Mouse (Mus musculus) forebrain, embryonic 10.5 days (tissue): Measurements from ENCODE around the gene Ooep. TPM values are rescaled to one million over a fixed set of nuclear protein-coding genes. Genes with fewer than 3 reads are reported as not detected.
"Not testable (repeated sequence)": the region's sequence is repeated elsewhere in the genome, so short reads cannot be mapped to it uniquely, and the experiment has no call there.

Source experiments
- DNase-seq: peaks from one replicate; pipeline ENCODE4 v3.0.0-alpha.2; 2017; ENCODE audit warnings: low spot score; ENCODE audit errors: extremely low spot score
- H3K27ac ChIP-seq: fragments of 300-500 bp; sonication (generic); 2 replicates; pipeline ENCODE4 v1.5.1; 2016; ENCODE audit warnings: mild to moderate bottlenecking
- H3K27me3 ChIP-seq: fragments of 300-500 bp; sonication (generic); 2 replicates; pipeline ENCODE4 v1.6.1; 2016; ENCODE audit warnings: mild to moderate bottlenecking; ENCODE audit not compliant: poor library complexity, severe bottlenecking
- H3K36me3 ChIP-seq: fragments of 300-500 bp; sonication (generic); replicated peaks from 2 replicates; pipeline ENCODE4 v1.6.1; 2016; ENCODE audit warnings: mild to moderate bottlenecking, moderate library complexity
- H3K4me1 ChIP-seq: fragments of 300-500 bp; sonication (generic); 2 replicates; pipeline ENCODE4 v1.6.1; 2016
- H3K4me3 ChIP-seq: fragments of 300-500 bp; sonication (generic); 2 replicates; pipeline ENCODE4 v1.5.1; 2016; ENCODE audit warnings: mild to moderate bottlenecking, moderate library complexity
- H3K9me3 ChIP-seq: fragments of 300-500 bp; sonication (generic); 2 replicates; pipeline ENCODE4 v1.6.1; 2016; ENCODE audit warnings: mild to moderate bottlenecking, moderate library complexity
- WGBS: fragments of 180-500 bp; shearing (Covaris S2); methylation state at CpG from one replicate; pipeline ENCODE4 v1.1.7; 2016; 5-methylcytosine and 5-hydroxymethylcytosine counted together
- polyA plus RNA-seq: library from polyadenylated mRNA; unstranded; fragments of >200 nt; fragmentation: Nextera tagmentation; extraction: Ambion mirVana; gene quantifications from 2 replicates; pipeline ENCODE4 v1.2.1, GENCODE M21; 2016

The Ooep gene
- polyA plus RNA-seq, 1 experiment from 2014 or later = 3.2 TPM

DNA sequence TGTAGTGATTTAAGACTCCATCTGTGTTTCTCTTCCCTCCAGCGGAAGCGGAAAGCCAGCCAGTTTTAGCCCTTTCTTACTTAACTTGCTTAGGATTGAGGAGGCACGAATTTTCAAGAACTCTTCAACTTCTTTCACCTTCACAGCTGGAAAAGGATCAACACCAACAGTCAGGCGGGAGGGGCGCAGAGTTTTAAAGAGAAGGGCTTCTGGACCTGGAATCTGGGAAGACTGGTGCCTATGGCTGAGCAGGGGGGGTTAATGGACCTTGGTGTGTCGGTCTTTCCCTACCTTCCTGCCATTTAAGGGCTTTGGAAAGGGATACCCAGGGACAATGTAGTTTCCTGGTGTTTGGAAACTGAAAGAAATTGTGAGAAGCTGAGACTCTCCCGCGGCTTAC lies 979 bp downstream of the Ooep start:
- Histone ChIP-seq H3K4me3 (peak overlapping the region; percentile 51), H3K9me3 (no peaks in the 10 kb centered on the region), H3K27me3 (peaks cover 34% of the 10 kb centered on the region), H3K36me3 (no peaks in the 10 kb centered on the region), H3K4me1 (peaks cover 19% of the 10 kb centered on the region), H3K27ac (peak overlapping the region; percentile 73; the same call in 1 of the 2 replicates)
- 18% methylated on average over 8 of the region's 8 CpGs for WGBS
- no peak for DNase-seq

DNA sequence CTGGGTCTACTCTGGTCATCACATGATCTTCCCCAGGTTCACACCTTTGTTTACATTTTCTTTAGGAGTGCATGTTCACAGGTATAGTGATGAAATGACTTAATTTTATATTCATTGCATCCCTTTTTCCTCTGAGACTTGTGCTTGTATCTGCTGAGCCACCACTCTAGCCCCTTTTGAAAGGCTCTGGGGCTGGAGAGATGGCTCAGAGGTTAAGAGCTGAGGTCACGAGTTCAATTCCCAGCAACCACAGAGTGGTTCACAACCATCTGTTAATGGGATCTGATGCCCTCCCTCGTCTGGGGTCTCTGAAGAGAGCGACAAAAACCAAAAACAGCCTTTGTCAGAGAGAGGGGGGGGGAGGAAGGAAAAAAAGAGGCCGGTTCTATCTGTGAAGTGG lies 3.0 kb downstream of the Ooep start:
- no peak for DNase-seq
- 72% methylated on average over 4 of the region's 4 CpGs for WGBS
- Histone ChIP-seq H3K27ac (no peak overlapping the region), H3K4me3 (no peak overlapping the region), H3K4me1 (peaks cover 19% of the 10 kb centered on the region), H3K27me3 (peaks cover 34% of the 10 kb centered on the region), H3K9me3 (no peaks in the 10 kb centered on the region), H3K36me3 (no peaks in the 10 kb centered on the region)

DNA sequence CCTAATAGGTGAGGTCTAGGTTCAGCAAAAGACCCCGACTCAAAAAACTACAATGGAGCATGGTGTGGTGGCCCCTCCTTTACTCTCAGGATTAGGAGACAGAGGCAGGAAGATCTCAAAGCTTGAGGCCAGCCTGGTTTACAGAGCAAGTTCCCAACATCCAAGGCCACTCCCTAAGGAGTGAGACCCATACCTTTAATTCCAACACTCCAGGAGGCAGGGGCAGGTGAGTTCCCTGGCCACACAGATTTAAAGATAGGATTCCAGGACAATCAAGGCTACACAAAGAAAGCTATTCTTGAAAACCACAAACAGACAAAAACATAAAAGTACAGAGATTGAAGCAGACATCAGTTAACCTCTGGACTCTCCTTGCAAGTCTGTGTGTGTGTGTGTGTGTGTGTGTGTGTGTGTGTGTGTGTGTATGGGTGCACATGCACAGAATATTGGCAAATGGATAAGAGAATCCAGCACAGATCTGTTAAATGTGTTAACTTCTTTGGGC lies 3.6 kb downstream of the Ooep start:
- no peaks in the 10 kb centered on the region for H3K36me3 ChIP-seq
- H3K27ac ChIP-seq = no peak overlapping the region
- no peak for DNase-seq
- no peaks in the 10 kb centered on the region for H3K9me3 ChIP-seq
- H3K4me3 ChIP-seq = no peak overlapping the region
- WGBS = 90% methylated on average over 1 of the region's 1 CpGs
- H3K4me1 ChIP-seq = peaks cover 19% of the 10 kb centered on the region
- peaks cover 34% of the 10 kb centered on the region for H3K27me3 ChIP-seq

DNA sequence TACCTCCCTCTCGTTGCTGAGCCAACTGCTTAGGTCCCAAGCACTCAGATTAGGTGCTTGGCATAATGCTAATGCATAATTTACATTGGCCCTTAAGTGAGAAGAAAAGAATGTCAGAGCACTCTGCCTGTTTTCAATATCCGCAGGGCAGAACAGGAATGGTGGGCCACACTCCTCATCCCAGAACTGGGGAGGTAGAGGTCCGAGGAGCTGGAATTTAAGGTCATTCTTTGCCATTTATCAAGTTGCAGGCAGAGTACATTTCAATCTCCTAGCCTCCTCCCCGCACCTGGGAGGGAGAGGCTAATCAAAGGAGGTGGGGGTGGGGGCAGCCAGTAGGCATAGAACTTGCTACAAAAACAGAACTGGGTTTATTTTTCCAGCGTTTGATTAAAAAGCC lies 4.1 kb downstream of the Ooep start:
- WGBS = 65% methylated on average over 5 of the region's 5 CpGs
- peaks cover 19% of the 10 kb centered on the region for H3K4me1 ChIP-seq
- H3K4me3 ChIP-seq = no peak overlapping the region
- no peaks in the 10 kb centered on the region for H3K9me3 ChIP-seq
- H3K36me3 ChIP-seq = no peaks in the 10 kb centered on the region
- H3K27me3 ChIP-seq = peaks cover 28% of the 10 kb centered on the region
- DNase-seq = no peak
- H3K27ac ChIP-seq = no peak overlapping the region

DNA sequence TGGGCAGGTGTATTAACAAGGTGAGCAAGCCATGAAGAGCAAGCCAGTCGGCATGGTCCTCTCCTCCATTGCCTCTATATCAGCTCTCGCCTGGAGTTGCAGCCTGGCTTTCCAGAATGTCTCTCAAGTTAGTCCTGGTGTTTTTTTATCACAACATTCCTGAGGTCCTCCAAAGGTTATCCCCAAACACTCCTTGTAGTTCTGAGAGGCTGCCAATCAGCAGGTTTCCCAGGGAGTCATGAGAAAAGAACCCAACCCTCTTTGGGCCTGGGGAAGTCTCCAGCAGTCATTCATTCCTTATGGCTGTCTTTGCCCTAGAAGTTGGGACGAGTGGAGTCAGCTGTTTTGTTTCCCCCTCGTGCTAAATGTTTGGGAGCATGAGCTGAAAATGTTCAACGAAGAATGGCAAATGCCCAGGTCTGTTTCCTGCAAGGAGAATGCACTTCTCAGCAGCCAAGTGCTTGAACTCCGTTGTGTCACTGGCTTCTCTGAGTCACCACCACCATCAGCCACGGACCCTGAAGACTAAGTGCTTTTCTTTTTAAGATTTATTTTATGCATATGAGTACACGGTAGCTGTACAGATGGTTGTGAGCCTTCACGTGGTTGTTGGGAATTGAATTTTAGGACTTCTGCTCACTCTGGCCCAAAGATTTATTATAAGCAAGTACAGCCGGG lies 5.6 kb downstream of the Ooep start:
- Histone ChIP-seq H3K27ac (no peak overlapping the region), H3K9me3 (no peaks in the 10 kb centered on the region), H3K4me1 (peaks cover 6% of the 10 kb centered on the region), H3K27me3 (peaks cover 17% of the 10 kb centered on the region), H3K36me3 (no peaks in the 10 kb centered on the region), H3K4me3 (no peak overlapping the region)
- 90% methylated on average over 10 of the region's 10 CpGs for WGBS
- no peak for DNase-seq

DNA sequence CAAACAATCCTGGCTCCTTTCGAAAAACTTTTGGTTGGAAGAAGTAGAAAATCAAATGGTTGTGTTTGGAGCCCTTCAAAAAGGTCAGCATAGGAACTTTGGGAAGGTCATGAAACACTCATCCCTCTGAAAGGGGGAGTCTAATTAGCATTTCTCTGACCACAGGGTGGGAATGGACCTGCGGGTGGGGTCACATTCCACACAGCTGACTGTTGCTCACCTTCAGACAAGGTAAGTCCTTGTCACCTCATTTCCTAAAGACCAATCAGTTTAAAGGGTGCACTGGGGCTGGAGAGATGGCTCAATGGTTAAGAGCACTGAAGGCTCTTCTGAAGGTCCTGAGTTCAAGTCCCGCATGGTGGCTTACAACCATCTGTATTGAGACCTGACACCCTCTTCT lies 7.1 kb downstream of the Ooep start:
- Histone ChIP-seq H3K4me1 (no peaks in the 10 kb centered on the region), H3K27ac (no peak overlapping the region), H3K36me3 (no peaks in the 10 kb centered on the region), H3K4me3 (no peak overlapping the region), H3K9me3 (no peaks in the 10 kb centered on the region), H3K27me3 (peaks cover 2% of the 10 kb centered on the region; the same call in 1 of the 2 replicates)
- 96% methylated on average over 3 of the region's 3 CpGs for WGBS
- no peak for DNase-seq

DNA sequence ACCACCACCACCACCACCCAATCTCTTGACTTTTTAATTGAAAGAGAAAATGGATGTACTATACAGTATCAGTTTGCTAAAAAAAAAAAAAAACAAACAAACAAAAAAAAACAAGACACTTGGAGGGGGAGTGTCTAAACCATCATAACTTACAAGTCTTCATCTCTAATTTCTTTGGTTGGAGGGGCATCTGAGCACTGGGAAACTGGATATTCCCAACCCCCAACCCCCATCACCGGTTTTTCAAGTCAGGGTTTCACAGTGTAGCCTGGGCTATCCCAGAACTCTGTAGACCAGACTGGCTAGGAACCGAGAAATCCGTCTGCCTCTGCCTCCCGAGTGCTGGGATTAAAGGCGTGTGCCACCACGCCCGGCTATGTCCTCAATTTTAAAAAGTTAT lies 8.7 kb downstream of the Ooep start:
- Histone ChIP-seq H3K4me1 (peaks cover 5% of the 10 kb centered on the region; the same call in 1 of the 2 replicates), H3K9me3 (no peaks in the 10 kb centered on the region), H3K27me3 (no peaks in the 10 kb centered on the region), H3K36me3 (no peaks in the 10 kb centered on the region), H3K4me3 (no peak overlapping the region), H3K27ac (no peak overlapping the region)
- 90% methylated on average over 7 of the region's 7 CpGs for WGBS
- no peak for DNase-seq

DNA sequence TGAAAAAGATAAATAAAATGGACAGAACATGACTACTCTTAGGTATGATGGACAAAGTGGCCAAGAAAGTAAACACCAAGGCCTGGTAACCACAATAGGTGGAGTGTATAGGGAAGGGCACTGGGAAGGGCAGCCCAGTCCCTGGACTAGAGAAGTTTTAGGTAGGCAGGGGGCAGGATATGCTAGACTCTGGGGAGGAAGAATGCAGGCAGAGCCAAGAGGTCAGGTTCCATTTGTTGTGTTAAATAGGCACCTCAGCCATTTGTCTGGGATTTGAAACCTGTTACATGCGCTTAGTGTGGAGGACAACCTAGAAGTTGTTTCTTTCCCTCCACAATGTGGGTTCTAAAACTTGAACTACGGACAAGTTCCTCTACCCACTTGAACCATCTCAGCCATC lies 9.2 kb downstream of the Ooep start:
- H3K9me3 ChIP-seq = no peaks in the 10 kb centered on the region
- no peak overlapping the region for H3K4me3 ChIP-seq
- no peaks in the 10 kb centered on the region for H3K36me3 ChIP-seq
- peaks cover 5% of the 10 kb centered on the region; the same call in 1 of the 2 replicates for H3K4me1 ChIP-seq
- WGBS = 97% methylated on average over 2 of the region's 2 CpGs
- H3K27me3 ChIP-seq = no peaks in the 10 kb centered on the region
- H3K27ac ChIP-seq = no peak overlapping the region
- no peak for DNase-seq

DNA sequence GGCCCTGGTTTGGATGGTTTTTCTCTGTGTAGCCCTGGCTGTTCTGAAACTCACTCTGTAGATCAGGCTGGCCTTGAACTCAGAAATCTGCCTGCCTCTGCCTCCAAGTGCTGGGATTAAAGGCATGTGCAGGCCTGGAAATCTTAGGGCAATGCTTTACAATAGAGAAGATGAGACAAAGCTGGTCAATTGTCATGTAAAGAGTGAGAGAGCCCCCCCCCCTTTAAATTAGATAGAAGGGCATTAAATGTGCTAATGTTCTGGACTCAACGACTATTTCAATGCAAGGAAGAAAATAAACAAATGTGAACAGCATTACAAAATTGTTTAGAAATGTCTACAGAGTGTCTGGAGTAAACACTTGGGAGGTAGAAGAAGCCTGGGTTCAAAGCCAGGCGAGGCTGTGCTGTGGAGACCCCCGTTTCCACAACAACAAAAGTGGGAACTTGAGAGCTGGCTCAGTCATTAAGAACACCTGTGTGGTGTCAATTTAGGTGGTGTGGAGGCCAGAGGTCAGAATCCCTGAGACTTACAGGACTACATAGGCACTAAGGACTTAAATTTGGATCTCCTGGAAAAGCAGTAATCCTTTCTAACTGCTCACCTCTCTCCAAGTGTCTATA lies 9.7 kb downstream of the Ooep start:
- Histone ChIP-seq H3K4me3 (no peak overlapping the region), H3K36me3 (no peaks in the 10 kb centered on the region), H3K27ac (no peak overlapping the region), H3K9me3 (no peaks in the 10 kb centered on the region), H3K4me1 (peaks cover 5% of the 10 kb centered on the region; the same call in 1 of the 2 replicates), H3K27me3 (no peaks in the 10 kb centered on the region)
- DNase-seq = no peak
- WGBS = 81% methylated on average over 3 of the region's 3 CpGs

DNA sequence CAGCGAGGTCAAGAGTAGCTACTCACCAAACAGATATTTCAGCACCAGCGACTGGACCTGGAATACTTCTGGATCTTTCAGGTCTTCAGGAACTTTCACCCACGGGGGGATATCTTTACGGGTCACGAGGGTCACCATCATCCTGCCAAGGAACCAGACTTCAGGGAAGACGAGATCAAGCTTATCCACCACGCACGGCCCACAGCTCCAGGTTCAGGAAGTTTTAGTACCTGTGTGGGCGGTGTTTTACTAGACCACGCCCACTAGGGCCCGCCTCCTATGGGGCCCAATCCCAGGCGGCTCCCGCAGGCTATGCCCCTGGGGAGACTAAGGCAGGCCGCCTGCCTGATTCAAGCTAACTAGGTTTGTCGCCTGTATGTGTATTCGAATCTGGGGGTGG lies 10.6 kb downstream of the Ooep start, which contains the start of gene Dppa5a:
TSS of gene Dppa5a (minus strand) at position 219 of the 400 bp plus-strand sequence.
- not testable (repeated sequence) for H3K4me3 ChIP-seq, H3K4me1 ChIP-seq, H3K36me3 ChIP-seq, H3K27me3 ChIP-seq, DNase-seq, H3K9me3 ChIP-seq, H3K27ac ChIP-seq
- whole genome bisulfite sequencing = 93% methylated on average over 16 of the region's 16 CpGs

DNA sequence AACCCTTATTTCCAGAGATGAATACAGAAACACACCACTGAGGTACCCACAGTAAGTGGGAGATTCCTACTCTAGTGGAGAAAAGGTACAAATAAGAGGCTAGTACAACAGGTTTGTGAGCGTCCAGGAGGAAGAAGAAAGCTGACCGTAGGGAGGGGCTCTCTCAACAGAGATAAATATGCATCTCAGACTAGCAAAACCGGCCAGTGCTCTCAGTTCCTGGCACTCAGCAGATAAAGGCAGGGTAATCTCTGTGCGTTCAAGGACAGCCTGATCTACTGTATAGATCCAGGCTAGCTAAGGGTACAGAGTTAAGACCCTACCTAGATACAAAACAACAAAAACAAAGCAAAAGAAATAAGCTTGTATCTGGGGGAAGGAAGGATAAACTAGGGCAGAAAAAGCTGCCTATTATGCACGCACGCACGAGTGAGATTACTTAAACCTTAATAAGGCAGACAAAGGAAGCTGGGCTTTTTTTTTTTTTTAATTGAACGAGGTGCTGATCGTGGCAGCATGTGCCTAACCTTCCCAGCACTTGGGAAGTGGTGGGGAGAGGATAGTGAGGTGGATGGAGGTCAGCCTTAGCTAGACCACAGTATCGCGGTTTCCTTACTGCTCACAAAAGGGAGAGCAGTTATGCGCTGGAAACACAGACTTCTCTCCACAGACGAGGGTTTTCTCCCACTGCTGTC lies 12.5 kb downstream of the Ooep start:
- 68% methylated on average over 13 of the region's 13 CpGs for WGBS
- no peak overlapping the region for H3K4me3 ChIP-seq
- no peaks in the 10 kb centered on the region for H3K9me3 ChIP-seq
- H3K27me3 ChIP-seq = no peaks in the 10 kb centered on the region
- no peak overlapping the region for H3K27ac ChIP-seq
- no peak for DNase-seq
- no peaks in the 10 kb centered on the region for H3K36me3 ChIP-seq
- peaks cover 5% of the 10 kb centered on the region; the same call in 1 of the 2 replicates for H3K4me1 ChIP-seq

DNA sequence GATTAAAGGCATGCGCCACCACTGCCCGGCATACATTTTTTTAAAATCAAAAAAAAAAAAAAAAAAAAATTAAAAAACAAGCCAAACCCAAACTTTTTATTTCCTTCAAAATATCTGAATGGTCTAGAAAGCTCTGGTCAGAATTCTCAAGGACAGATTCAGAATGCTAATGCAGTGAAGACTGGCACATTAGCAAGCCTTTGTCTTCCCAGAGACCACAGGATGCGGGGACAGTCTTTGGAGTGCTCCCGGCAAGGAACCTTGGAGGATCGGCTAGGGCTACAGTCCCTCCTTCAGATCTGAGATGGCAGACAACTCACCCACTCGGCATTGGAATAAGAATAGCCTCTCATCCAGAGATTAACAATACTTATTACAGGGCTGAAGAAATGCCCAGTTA lies 13.8 kb downstream of the Ooep start:
- no peaks in the 10 kb centered on the region for H3K36me3 ChIP-seq
- H3K4me1 ChIP-seq = peaks cover 5% of the 10 kb centered on the region; the same call in 1 of the 2 replicates
- H3K27ac ChIP-seq = no peak overlapping the region
- 92% methylated on average over 6 of the region's 6 CpGs for WGBS
- DNase-seq = no peak
- no peaks in the 10 kb centered on the region for H3K27me3 ChIP-seq
- no peak overlapping the region for H3K4me3 ChIP-seq
- H3K9me3 ChIP-seq = no peaks in the 10 kb centered on the region

DNA sequence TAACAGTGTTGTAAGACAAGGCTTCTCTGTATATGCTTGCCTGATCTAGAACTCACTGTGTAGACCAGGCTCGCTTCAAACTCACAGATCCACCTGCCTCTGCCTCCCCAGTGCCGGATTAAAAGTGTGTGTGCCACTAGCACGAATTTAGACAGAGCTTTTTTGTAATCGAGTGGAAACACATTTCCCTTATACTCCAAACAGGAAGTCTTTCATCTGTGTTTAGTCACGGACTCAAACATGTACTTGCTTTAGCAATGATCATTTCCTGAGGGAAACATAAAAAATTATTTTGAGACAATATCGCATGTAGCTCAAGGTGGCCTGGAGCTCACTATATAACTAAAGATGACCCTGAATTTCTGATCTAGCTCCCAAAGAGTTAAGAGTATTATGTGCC lies 15.2 kb downstream of the Ooep start:
- no peak for DNase-seq
- H3K4me1 ChIP-seq = peaks cover 5% of the 10 kb centered on the region; the same call in 1 of the 2 replicates
- no peak overlapping the region for H3K27ac ChIP-seq
- H3K27me3 ChIP-seq = no peaks in the 10 kb centered on the region
- no peaks in the 10 kb centered on the region for H3K36me3 ChIP-seq
- no peaks in the 10 kb centered on the region for H3K9me3 ChIP-seq
- 77% methylated on average over 6 of the region's 6 CpGs for WGBS
- no peak overlapping the region for H3K4me3 ChIP-seq
